Mouse (Mus musculus) liver, postnatal 0 days (tissue): ENCODE results near the gene Tbc1d1. TPM values are rescaled to one million over a fixed set of nuclear protein-coding genes. Genes with fewer than 3 reads are reported as not detected.

Experiments
- ATAC-seq: fragments of 200-750 bp; cut with Nextera tagmentation; 2 replicates; pipeline ENCODE4 v1.8.0; 2017; ENCODE audit warnings: mild to moderate bottlenecking, moderate library complexity
- DNase-seq: peaks from one replicate; pipeline ENCODE4 v3.0.0-alpha.2; 2016
- H3K27ac ChIP-seq: fragments of 300-500 bp; sonication (generic); 2 replicates; pipeline ENCODE4 v1.5.1; 2014; ENCODE audit warnings: antibody characterized with exemption, moderate library complexity, mild to moderate bottlenecking, low read depth
- H3K27me3 ChIP-seq: fragments of 300-500 bp; sonication (generic); 2 replicates; pipeline ENCODE4 v1.6.1; 2014; ENCODE audit warnings: low read length, control low read depth, mixed read lengths; ENCODE audit not compliant: insufficient read depth
- H3K36me3 ChIP-seq: fragments of 300-500 bp; sonication (generic); replicated peaks from 2 replicates; pipeline ENCODE4 v1.6.1; 2014; ENCODE audit warnings: mild to moderate bottlenecking, control low read depth, low read length, moderate library complexity, mixed read lengths; ENCODE audit not compliant: insufficient read depth
- H3K4me1 ChIP-seq: fragments of 300-500 bp; sonication (generic); 2 replicates; pipeline ENCODE4 v1.6.1; 2014; ENCODE audit warnings: antibody characterized with exemption, mild to moderate bottlenecking, control low read depth; ENCODE audit not compliant: insufficient read depth
- H3K4me2 ChIP-seq: fragments of 300-500 bp; sonication (generic); 2 replicates; pipeline ENCODE4 v1.6.1; 2014; ENCODE audit warnings: low read depth, mild to moderate bottlenecking, low read length, moderate library complexity, mixed read lengths
- H3K4me3 ChIP-seq: fragments of 300-500 bp; sonication (generic); 2 replicates; pipeline ENCODE4 v1.5.1; 2014; ENCODE audit warnings: low read depth, low read length
- H3K9ac ChIP-seq: fragments of 300-500 bp; sonication (generic); replicated peaks from 2 replicates; pipeline ENCODE4 v1.6.1; 2014; ENCODE audit warnings: mild to moderate bottlenecking, moderate library complexity
- H3K9me3 ChIP-seq: fragments of 300-500 bp; sonication (generic); 2 replicates; pipeline ENCODE4 v1.6.1; 2016; ENCODE audit warnings: mild to moderate bottlenecking, control low read depth, low read length, mixed read lengths
- CTCF ChIP-seq: sonication (generic); IDR thresholded peaks from 2 replicates; pipeline ENCODE4 v1.5.1; 2016; ENCODE audit warnings: antibody characterized with exemption, low read depth
- EP300 ChIP-seq: IDR thresholded peaks from 2 replicates; pipeline ENCODE4 v1.6.1; 2016; ENCODE audit warnings: antibody characterized with exemption, low read depth, mild to moderate bottlenecking
- WGBS: fragments of 180-500 bp; shearing (Covaris S2); extraction: QIAGEN DNeasy Blood & Tissue Kit; methylation state at CpG from one replicate; pipeline ENCODE4 v1.1.7; 2014; ENCODE audit not compliant: insufficient replicate concordance; 5-methylcytosine and 5-hydroxymethylcytosine counted together
- polyA plus RNA-seq: library from polyadenylated mRNA; unstranded; fragments of >200 nt; fragmentation: Nextera tagmentation; extraction: Ambion mirVana; gene quantifications from 2 replicates; pipeline ENCODE4 v1.2.1, GENCODE M21; 2015

Gene Tbc1d1
- polyA plus RNA-seq, 1 experiment from 2014 or later, result 5.0 TPM

GRCm38 (mm10) chr5:64266534-64266933 lies 110.4 kb downstream of the Tbc1d1 start:
- no peak overlapping the region for H3K4me2 ChIP-seq
- no peaks in the 10 kb centered on the region for H3K27me3 ChIP-seq
- peaks cover 10% of the 10 kb centered on the region; the same call in 1 of the 2 replicates for H3K36me3 ChIP-seq
- no peak for DNase-seq
- no peaks in the 10 kb centered on the region for H3K9me3 ChIP-seq
- H3K4me3 ChIP-seq, result no peak overlapping the region
- no peak overlapping the region for H3K9ac ChIP-seq
- no peak for ATAC-seq
- TF ChIP-seq EP300 (no peak), CTCF (no peak)
- peaks cover 2% of the 10 kb centered on the region; the same call in 1 of the 2 replicates for H3K4me1 ChIP-seq
- 74% methylated on average over 2 of the region's 2 CpGs for WGBS
- H3K27ac ChIP-seq, result no peak overlapping the region

DNA sequence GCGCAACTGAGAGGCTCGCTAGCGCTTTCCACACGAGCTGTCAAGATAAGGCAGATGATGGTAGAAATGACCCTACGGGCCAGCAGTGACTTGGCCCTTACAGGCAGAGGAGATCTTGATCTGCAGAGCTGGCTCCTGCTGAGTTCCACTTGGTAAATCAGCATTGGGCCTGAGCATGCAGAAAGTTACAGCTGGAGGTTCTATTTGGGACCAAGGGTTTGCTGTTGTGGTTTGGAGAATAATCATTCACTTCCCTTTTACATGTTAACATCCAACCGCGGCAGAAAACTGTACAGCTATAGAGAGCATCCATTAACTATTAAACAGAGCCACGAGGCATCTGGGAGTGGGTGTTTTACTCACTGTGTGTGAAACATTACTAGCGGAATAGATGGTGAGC lies 111.2 kb downstream of the Tbc1d1 start:
- peaks cover 11% of the 10 kb centered on the region; the same call in 1 of the 2 replicates for H3K36me3 ChIP-seq
- no peak overlapping the region for H3K4me2 ChIP-seq
- H3K9ac ChIP-seq, result no peak overlapping the region
- no peaks in the 10 kb centered on the region for H3K27me3 ChIP-seq
- 59% methylated on average over 9 of the region's 9 CpGs for whole genome bisulfite sequencing
- peaks cover 2% of the 10 kb centered on the region; the same call in 1 of the 2 replicates for H3K4me1 ChIP-seq
- ATAC-seq, result no peak
- TF ChIP-seq CTCF (no peak), EP300 (no peak)
- H3K4me3 ChIP-seq, result no peak overlapping the region
- no peak overlapping the region for H3K27ac ChIP-seq
- no peaks in the 10 kb centered on the region for H3K9me3 ChIP-seq
- DNase-seq, result no peak

DNA sequence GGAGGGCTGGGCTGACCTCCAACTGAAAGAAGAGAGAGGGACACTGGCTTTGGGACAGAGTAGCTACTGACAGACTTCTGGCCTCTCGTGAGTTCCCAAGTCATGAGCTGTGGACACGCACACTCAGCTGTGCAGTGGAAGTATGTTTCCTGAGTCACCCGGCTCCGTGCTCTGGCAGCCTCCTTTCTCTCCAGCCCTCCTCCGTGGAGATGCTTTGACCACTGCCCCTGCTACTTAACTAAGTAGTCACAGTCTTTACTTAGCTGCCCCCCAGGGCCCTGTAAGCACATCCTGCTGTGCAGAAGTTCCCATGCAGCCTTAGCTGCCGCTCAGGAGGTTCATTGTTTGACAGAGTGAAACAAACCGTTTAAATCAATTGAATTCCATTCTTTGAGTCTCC lies 113.6 kb downstream of the Tbc1d1 start:
- WGBS, result 68% methylated on average over 7 of the region's 7 CpGs
- ATAC-seq, result no peak
- Histone ChIP-seq H3K4me3 (no peak overlapping the region), H3K27ac (no peak overlapping the region), H3K27me3 (no peaks in the 10 kb centered on the region), H3K4me1 (no peaks in the 10 kb centered on the region), H3K9me3 (no peaks in the 10 kb centered on the region), H3K36me3 (peaks cover 11% of the 10 kb centered on the region; the same call in 1 of the 2 replicates), H3K9ac (no peak overlapping the region), H3K4me2 (no peak overlapping the region)
- TF ChIP-seq EP300, result no peak
- TF ChIP-seq CTCF, result no peak
- no peak for DNase-seq

DNA sequence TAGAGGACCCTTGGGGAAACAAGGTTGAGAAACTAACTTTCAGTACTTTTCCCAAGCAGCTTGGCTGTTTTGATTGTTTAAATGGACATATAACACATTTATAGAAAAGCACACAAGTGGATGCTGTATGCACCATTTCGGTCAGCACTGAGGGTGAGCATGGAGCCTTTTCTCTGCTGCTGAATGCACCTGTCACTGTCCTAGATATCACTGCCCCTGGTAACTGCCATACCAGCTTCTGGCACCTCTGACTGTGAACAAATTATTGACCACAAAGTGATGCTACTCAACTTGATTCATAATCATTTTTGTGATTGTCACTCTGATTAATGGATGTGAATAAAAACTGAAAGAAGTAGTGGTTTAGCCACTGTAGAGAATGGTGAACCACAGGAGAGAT lies 117.4 kb downstream of the Tbc1d1 start:
- H3K36me3 ChIP-seq, result peaks cover 32% of the 10 kb centered on the region

DNA sequence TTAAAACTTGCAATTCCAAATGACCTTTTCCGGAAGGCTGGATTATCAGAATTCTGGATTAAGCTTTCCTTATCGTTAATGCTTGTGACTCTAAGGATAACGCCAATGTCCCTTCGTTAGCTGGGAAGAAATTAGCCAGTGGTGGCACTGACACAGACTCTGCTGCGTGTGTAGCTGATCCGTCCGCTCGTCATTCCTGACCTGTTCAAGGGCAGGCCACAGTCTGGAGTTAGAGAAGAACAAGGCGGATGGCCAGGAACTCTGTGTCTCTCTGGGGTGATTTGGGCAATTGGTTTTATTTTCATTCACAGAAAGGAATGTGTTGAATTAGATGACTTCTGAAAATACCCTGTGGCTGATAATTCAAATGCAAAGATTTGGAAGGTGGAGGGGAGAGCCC lies 118.2 kb downstream of the Tbc1d1 start:
- Histone ChIP-seq H3K4me2 (no peak overlapping the region), H3K27ac (no peak overlapping the region), H3K9ac (no peak overlapping the region), H3K36me3 (peaks cover 39% of the 10 kb centered on the region), H3K4me3 (no peak overlapping the region), H3K4me1 (no peaks in the 10 kb centered on the region), H3K9me3 (no peaks in the 10 kb centered on the region), H3K27me3 (no peaks in the 10 kb centered on the region)
- no peak for DNase-seq
- ATAC-seq, result no peak
- TF ChIP-seq CTCF (no peak), EP300 (no peak)
- WGBS, result 84% methylated on average over 9 of the region's 9 CpGs

More for the DNA sequence above, 117.4 kb downstream of the Tbc1d1 start:
- Histone ChIP-seq H3K27me3 (no peaks in the 10 kb centered on the region), H3K9ac (no peak overlapping the region), H3K4me1 (no peaks in the 10 kb centered on the region), H3K27ac (no peak overlapping the region), H3K4me2 (no peak overlapping the region), H3K9me3 (no peaks in the 10 kb centered on the region), H3K4me3 (no peak overlapping the region)
- 74% methylated on average over 1 of the region's 1 CpGs for WGBS
- TF ChIP-seq EP300, result no peak
- TF ChIP-seq CTCF, result no peak
- DNase-seq (no peak), ATAC-seq (no peak)

GRCm38 (mm10) chr5:64274738-64275451 lies 118.8 kb downstream of the Tbc1d1 start:
- no peak for DNase-seq

More at GRCm38 (mm10) chr5:64274738-64275451, 118.8 kb downstream of the Tbc1d1 start:
- 39% methylated on average over 17 of the region's 17 CpGs for WGBS
- Histone ChIP-seq H3K4me3 (no peak overlapping the region), H3K27me3 (no peaks in the 10 kb centered on the region), H3K4me1 (no peaks in the 10 kb centered on the region), H3K4me2 (no peak overlapping the region), H3K9me3 (no peaks in the 10 kb centered on the region), H3K9ac (no peak overlapping the region), H3K27ac (no peak overlapping the region), H3K36me3 (peaks cover 43% of the 10 kb centered on the region)
- peak; percentile 86 for TF ChIP-seq CTCF
- no peak for TF ChIP-seq EP300
- ATAC-seq, result peak; percentile 59; the same call in 1 of the 2 replicates
